Mouse (Mus musculus): Measurements from ENCODE around the gene Pigu. TPM values are rescaled to one million over a fixed set of nuclear protein-coding genes. Genes with fewer than 3 reads are reported as not detected.
A peak's percentile ranks its signal among the peaks of the same experiment; 100 is the strongest.

Gene Pigu
- total RNA-seq (2021) = 10 to 100 TPM; 28.5 to 33.5 TPM
- long read RNA-seq, experiment 1, transcript Pigu-201 (12 exons, 1,636 nt) = major isoform, 6 of 14 reads
- long read RNA-seq, experiment 1, partial matches to known transcripts = 6 of 14 reads
- long read RNA-seq, experiment 1, other reads (novel, unspliced or antisense) = 2 of 14 reads
- long read RNA-seq, experiment 2, transcript Pigu-201 (12 exons, 1,636 nt) = major isoform, 5 of 12 reads
- long read RNA-seq, experiment 2, partial matches to known transcripts = 5 of 12 reads
- long read RNA-seq, experiment 2, other reads (novel, unspliced or antisense) = 2 of 12 reads

DNA sequence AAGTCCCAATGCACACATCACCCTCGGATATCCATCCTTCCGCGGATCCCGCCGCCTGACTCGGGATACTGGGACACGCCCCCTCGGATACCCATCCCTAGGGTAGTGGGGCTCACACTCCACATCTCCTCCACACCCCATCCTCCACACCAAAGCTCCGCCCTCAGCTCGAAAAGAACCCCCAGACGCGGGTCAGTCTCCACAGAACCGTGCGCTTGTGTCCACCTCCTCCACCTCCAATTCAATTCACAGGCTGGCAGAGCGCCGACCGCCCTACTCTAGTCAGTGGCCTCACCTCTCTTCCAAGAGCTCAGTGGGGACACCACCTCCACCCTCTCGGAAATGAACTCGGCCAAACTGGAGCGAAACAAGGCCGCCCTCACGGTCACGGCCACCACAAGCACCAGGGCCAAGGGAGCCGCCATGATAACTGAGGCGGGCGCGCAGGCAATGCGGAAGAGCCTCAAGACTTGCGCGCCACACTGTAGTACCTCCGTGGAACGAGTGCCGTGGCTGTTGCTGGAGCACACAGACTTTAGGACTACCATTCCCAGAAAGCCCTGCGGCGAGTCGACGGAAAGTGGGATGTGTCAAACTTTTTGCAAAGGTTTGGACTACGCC lies at the start of gene Pigu:
Pigu (minus strand) TSS at position 460 of the 621 bp plus-strand sequence.
- DNase-seq = peak; percentile 94

DNA sequence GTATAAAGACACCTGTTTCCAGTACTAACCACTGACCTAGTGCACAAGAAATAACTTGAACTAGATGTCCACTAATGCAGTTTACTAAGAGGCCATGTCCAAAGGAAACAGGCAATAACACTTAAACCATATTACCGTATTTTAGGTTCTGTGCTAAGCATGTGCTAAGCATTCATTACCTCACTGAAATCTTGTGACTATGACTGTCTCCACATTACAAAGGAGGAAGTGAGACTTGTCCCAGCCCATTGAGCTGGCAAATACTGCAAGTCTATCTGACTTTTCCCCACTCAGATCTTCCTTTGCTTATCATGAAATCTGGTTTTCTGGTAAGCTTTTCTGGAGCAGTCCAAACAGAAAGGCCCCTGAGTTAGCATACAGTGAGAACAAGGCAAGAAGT lies 47.4 kb upstream of the Pigu start:
- no peak for DNase-seq

DNA sequence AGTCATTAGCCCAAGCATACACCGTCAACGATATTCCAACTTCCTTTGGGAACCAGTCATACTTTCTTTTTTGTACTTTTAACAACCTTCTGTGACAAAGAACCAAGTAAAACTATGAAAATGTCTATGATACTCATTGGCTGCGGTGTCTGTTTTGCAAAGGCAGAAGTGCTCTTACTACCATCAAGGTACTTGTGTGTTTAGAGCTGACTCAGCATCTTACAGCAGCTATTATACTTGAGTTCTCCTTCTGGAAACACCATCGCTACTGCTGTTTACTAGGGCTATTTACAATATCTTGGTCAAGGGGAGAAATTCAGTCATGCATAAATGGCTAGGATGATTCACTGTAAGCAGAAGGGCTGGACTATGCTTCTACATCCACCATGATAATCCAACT lies 44.7 kb upstream of the Pigu start:
- no peak for DNase-seq

DNA sequence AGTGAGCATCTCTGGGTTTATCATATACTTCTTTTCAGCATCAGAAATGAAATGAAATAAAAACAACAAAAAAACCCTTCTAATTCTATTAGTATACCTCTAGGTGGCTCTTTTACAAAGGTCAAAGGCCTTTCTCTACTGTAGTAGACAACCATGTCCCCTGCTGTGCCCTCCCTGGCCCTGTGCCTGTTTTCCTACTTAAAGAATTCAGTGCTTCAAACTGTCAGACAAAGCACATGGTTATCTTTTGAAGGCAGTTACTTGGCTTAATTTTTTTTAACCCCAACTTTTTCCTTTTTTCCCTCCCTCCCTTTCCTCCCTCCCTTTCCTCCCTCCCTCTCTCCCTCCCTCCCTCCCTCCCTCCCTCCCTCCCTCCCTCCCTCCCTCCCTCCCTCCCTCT lies 43.0 kb upstream of the Pigu start:
- no peak for DNase-seq

DNA sequence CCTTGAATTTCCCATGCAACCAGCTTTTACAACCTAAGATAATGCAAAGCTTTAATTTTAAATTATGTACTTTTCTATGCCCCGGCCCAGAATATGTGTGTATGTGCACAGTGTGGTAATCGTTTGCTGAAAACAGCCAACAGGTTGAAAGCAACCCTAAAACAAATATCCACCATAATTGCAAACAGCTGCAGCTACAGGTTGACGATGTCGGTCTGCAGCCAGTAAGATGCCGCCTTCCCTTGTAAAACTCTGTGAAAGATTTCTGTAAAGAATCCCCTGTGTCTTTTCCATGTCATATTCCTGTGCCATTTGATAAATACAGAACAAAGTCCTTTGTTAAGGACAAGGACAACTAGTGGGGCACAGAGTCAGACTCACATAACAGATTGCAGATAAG lies 37.4 kb upstream of the Pigu start:
- no peak for DNase-seq

DNA sequence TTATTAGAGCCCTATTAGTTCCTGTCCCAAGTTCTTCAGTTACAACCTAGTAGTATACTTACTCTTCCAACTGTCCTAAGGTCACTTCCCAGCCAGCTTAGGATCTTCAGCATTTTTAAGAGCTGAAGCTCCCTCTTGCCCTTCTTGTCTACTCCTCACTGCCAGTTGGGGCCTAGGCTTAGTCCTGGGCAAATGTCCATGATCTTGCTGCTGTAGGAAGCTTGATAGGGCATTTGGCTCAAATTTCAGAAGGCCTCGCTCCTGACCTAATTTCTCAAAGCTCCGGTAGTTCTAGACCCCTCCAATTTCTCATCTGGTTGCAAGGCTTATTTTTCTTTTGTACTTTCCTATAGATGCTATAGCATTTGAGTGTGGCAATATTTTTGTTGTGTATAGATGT lies 31.3 kb upstream of the Pigu start:
- DNase-seq = peak; percentile 51

DNA sequence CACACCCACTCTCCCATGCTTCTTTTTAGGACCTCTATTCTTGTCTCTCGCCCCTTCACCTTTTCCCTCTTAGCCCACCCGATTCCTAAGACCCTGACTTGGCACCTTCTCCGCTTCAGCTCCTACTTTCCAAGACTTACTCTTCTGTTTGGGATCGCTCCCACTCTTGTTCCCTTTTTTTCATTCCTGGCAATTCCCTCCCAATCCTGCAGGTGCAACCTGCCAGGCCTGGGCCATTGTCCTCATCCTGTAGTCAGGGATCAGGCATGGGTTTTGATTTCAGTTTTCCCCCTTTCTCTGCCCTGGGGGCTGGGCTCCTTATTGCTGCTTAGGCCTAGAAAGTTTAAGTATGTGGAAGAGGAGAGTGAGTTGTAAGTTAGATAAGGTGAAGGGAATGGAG lies 29.8 kb upstream of the Pigu start:
- no peak for DNase-seq

DNA sequence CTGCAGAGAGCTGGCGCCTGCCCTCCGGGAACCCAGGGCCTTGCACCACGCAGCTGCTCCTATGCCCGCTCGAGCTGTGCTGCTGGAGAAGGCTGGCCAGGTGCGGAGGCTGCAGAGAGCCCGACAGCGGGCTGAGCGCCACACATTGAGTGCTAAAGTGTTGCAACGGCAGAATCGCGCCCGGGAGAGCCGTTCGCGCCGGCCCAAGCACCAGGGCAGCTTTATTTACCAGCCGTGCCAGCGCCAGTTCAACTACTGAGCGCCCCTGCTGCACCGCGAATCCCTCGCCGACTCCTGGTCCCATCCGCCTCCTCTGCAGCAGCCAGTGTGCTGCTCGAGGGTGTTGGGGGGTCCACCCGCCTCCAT lies 29.3 kb upstream of the Pigu start:
- peak; percentile 61 for DNase-seq

DNA sequence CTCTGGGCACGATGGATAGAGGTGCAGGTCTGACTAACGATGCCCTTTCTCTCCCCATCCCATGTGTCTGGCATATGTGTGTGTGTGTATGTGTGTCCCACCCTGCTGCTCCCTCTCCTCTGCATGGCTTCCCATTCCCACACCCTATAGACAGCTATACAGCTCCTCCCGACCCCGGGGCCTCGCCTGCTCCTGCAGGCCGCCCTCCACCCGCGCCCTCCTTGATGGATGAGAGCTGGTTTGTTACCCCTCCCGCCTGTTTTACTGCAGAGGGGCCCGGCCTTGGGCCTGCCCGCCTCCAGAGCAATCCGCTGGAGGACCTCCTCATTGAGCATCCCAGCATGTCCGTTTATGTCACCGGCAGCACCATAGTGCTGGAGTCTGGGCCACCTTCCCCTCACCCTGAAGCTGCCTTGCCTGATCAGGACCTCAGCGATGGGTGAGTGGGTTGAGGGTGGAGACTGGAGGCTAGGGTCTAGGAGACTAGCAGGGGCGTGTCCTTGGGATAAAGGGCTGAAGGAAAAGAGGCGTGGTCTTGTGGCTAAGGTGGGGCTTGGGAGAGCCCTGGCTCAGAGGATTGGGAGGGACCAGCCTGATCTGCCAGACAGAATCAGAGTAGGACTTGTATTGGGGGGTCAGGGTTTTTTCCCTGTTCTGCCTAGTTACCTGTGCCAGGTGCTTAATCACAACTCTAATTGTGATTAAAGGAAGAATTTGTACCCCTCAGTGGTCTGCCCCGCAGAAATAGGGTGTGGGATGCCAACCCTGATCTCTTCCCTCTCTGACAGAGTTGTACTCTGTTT lies 28.7 kb upstream of the Pigu start:
- DNase-seq = no peak

DNA sequence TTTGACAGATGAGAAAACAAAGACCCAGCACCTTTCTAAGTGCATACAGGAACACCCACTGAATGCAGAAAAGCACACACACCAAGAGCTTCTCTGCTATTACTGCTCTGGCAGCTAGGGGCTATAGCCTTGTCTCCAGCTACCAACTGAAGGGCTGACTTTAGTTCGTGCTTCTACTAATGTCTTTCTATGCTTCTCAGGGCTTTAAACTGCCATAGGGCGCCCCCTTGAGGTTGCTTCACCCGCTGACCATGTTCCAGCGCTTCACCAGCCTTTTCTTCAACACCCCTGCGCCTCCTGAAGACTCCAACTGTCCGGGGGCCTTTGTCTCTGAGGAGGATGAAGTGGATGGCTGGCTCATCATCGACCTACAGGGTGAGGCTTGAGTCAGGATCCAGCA lies 27.9 kb upstream of the Pigu start:
- peak; percentile 90 for DNase-seq

DNA sequence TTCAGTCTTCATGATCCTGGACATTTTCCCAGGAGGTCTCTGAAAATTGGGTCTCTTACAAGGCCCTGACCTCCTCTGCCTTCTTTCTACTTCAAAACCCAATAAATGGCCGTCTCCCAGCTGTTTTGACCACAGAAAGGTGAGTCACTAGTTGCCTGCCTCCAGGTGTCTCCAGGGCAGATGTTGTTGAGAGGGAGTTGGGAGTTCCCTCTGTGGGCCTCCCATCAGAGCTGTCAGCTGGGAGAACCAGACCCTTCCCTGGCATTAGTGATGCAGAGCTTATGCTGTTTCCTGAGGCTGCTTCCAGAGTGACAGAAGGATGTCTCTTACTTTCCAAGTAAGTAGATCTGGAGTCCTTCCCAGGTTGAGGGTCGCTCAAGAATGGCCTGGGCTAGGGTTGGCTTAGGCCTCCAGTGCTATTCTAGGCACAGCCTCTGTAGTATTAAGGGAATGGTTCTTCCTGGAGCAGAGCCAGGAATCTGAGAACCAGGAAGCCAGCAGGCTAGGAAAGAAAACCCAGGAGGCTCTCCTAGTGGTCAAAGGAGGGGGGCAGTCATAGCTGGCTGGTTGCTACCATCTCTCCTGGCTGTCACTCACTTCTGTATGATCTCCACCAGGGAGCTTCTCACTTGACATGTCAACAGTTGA lies 25.7 kb upstream of the Pigu start:
- DNase-seq = peak; percentile 72

DNA sequence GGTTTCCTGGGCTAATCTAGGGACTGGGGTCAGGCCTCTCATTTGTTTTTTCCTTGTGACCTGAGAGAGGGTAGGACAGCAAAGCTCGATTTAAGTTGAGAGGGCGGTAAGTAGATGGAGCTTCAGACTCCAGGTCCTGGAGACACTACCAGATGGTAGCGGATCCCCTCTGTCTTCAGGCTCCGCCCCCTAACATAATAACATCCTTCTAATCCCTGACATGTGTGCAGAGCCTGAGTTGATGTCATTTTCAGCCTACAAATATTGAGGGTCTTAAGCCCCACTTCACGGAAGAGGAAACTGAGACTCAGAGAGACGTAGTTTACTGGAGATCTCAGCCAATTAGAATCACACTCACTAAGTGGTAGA lies 25.1 kb upstream of the Pigu start:
- DNase-seq = no peak

DNA sequence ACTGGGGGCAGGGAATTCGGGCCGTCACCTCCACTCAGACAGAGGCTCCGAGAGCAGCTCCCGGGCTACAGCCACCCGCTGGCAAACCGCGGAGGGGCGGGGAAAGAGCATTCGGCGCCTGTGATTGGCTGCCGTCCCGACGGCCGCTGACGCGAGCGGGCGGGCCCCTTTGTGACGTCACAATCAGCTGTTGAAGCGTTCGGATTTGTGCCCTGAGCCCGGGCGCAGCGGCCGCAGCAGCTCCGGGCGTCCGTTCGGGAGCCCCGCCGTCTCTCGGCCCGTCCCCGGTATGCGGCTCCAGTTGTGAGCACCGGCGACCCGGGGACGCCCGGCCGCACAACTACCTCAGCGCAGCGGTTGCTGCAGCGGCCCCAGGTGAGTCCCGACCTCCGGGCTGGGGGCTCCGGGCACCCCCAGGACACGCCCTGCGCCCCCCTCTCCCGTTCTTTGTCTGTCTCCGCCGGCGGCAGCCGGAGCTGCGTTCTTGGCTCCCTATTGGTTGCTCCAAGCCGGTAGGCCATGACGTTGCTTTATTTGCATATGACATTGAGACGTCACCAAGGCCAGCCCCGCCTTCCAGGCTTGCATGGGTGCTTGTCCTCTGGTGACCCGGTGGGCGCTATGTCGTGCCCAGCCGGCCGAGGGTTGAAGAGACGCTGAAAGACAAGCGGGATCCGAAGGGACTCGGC lies 24.6 kb upstream of the Pigu start:
- peak; percentile 99 for DNase-seq

DNA sequence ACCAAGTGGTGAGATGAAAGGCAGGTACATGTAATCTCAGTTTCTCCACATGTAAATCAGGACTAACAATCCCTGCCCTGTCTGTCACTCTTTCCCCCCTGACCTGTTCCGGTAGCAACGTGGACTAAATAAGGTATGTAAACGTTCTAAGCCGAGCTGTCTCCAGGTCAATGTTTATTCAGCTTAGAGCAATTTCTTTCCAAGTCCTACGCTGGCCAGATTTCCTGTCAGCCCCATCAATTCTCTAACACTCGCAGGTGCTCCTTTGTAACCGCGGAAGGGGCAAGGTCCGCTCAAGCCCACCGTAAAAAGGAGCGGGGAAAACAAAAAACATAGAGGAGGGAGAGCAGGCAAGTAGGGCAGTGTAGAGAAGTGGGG lies 23.8 kb upstream of the Pigu start:
- no peak for DNase-seq

DNA sequence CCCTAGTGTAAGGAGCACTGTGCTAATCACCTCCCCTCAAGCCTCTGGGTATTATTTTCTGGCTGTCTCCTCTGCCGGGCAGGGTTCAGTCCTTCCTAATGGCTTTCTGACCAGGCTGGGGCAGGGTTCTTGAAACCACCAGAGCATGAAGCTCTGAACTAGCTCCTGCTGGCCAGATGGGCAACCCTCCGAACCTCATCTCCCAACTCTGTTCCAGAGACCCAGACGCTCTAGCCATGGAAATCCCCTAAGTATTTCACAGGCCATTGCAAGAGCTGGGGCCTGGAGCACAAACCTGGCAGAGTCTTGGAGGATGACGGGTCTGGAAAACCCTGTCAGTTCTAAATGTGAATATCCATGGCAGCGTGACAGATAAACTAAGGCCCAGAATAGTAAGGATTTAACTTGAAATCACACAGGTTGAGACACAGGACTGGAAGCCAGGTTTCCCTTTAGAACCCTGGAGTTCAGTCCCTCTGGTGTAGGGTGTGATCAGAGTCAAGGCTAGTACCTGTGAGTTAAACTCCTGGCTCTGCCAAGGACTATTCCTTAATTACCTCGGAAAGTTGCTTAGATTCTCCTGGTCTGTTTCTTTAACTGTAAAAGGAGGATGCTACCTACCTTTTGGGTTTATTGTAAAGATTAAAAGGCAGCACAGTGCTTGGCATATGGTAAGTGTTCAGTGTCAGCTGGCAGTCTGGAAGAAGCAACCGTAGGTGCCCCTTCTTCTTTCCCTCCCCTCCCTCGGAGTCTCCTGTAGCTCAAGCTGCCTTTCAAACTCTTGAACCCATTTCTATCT lies 23.2 kb upstream of the Pigu start, which contains the start of gene Trp53inp2:
Trp53inp2 (plus strand) TSS at position 799 of the 799 bp plus-strand sequence.
- DNase-seq = peak; percentile 44

DNA sequence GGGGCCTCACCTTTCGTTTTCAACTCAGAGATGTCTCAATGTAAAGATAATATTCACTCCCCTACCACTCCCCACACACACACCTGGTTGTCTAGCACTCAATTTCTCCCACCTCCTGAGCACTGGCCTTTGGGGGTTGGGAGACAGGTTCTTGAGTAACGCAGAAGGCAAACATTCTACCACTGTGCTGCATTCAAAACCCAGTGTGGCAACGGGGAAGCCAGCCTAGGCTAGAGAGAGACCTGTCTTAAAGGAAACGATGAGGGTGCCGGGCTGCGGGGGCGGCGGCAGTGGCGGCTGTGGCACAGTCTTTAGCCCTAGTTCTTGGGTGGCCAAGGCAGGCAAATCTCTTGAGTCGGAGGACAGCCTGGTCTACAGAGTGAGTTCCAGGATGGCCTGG lies 19.0 kb upstream of the Pigu start:
- DNase-seq = no peak

DNA sequence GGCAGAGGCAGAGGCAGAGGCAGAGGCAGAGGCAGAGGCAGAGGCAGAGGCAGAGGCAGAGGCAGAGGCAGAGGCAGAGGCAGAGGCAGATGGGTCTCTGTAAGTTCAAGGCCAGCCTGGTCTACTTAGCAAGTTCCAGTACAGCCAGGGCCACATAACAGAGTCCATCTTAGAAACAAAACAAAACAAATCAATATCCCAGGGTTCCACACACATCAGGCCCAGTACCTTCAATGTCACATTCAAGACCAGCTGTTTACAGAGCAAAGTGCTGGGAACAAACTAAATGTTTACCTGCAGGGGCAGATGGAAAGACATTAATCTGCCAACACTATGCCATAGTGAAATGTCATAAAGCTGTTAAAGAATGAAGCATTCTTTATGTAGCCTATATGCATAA lies 17.3 kb upstream of the Pigu start:
- DNase-seq = no peak

DNA sequence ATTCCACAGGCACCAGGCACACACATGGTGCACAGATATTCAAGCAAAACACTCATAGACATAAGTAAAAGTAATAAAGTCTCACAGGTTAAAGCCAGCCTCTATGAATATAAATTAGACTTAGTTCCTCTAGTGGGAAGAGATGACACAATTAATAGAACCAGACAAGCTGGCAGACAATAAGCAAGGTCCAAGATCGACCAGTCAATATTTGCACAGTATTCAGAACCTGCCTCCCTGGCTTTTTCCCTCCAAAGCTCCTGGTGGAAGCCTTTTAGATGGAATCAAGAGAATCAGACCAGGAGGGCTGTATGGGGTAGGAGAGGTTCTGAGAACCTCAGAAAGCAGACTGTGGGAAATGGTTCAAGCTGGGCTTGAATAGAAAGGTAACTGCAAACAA lies 16.7 kb upstream of the Pigu start:
- no peak for DNase-seq

DNA sequence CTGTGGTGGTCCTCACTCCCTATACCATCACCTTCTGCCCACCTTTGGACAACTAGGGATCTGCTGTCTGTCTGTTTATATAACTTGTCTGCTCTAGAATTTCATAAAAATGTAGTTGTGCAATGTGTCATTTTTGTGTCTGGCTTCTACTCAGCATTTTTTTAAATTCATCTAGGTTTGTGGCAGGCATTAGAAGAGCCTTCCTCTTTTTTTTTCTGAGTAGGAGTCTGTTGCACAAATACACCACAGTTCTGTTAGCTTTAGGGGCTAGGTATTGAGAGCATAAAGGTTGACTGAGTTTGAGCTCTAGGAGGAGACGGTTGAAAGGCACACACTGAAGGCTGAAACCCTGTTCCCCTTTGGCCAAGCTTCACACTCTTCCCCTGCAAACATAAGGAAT lies 16.1 kb upstream of the Pigu start:
- DNase-seq = no peak

DNA sequence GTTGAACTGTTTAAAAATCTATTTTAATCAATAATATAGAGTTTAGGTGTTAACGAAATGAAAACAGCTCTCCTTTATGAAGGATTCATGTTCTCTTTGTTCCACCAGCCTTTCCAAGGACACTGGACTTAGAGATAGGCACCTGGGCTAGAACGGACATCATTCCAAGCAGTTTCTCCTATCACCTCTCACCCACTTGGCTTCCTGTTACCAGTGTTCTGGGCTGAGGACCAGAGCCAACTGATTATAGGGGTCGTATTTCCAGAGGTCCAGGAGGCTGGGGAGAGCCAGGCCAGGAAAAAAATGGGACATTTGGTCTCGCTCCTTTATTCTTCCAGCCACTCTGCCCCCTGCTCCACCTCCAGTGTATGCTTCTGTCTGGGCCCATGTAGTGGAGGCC lies 15.2 kb upstream of the Pigu start:
- DNase-seq = no peak

DNA sequence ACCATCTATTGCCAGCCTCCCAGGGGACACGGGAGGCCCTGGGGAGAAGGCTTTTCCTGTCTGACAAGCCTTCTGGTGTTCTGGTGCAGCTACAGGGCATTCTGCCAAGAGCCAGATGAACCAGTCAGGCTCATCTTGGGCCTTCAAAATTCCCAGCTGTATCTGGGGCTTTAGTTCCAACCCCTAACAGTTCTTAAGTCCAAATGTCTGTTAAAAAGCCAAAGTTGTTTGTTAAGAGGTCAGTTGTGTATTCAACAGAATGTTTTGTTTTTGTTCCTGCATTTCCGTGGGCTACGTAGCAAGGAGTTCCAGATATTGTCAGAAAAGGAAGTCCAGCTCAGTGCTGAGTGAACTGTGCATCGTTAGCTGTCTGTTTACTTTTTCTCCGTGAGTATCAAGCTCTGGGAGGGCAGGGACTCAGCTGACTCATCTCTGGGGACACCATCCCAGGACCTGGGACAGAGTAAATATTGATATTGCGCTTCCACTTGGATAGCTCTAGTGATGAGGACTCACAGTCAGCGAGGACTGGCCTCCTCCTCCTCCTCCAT lies 12.2 kb upstream of the Pigu start:
- peak; percentile 74 for DNase-seq
